Mouse (Mus musculus): Measurements from ENCODE around the gene Slco2a1. TPM values are rescaled to one million over a fixed set of nuclear protein-coding genes. Genes with fewer than 3 reads are reported as not detected.

Slco2a1 gene
- 0.32 TPM for total RNA-seq (2023)

DNA sequence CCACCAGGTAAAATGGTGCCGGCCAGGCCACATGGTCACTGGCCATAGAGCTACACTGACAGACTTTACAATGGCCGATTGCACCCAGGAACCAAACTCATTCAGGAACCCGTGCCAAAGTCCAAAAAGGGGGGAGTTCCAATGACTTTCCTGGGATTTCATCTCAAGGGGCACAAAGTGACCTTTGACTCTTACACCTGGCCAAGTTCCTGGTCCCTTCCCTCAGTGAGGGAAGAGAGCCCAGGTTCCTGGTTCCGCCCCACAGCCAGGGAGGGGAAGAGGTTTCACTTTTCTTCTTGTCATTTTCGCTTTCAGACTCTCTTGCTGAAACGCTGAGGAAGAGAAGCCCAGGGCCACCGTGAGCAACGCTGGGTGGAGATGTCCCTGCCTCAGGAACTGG is at the start of gene Slco2a1:
TSS of gene Slco2a1 (plus strand) at position 251 of the 400 bp plus-strand sequence.

GRCm38 (mm10) chr9:103111621-103112470 is 123.3 kb downstream of the Slco2a1 start, which contains the start of gene Rab6b:
Gene Rab6b, plus strand, starts transcription at chr9:103111787.

Other genes with a start within 250 kb of the Slco2a1 start
- 1.00 TPM for gene Ryk, start 153.8 kb upstream of the Slco2a1 start, total RNA-seq (2023)
- gene Rab6b, start 123.1 kb downstream of the Slco2a1 start, total RNA-seq (2023) = 10.0 TPM
- 24.0 TPM for gene Srprb, start 213.4 kb downstream of the Slco2a1 start, total RNA-seq (2023)
- gene Gm20425, start 241.6 kb downstream of the Slco2a1 start, total RNA-seq (2023) = not detected
- 12.4 TPM for gene Trf, start 241.7 kb downstream of the Slco2a1 start, total RNA-seq (2023)